Mouse (Mus musculus) Muller cell, postnatal 12 days (primary cell): ENCODE data around the gene Eef1akmt1.

ENCODE experiments used
- DNase-seq: peaks from one replicate; pipeline ENCODE4 v3.0.0-alpha.2; 2015; ENCODE audit errors: inconsistent ontology term

Eef1akmt1 gene

DNA sequence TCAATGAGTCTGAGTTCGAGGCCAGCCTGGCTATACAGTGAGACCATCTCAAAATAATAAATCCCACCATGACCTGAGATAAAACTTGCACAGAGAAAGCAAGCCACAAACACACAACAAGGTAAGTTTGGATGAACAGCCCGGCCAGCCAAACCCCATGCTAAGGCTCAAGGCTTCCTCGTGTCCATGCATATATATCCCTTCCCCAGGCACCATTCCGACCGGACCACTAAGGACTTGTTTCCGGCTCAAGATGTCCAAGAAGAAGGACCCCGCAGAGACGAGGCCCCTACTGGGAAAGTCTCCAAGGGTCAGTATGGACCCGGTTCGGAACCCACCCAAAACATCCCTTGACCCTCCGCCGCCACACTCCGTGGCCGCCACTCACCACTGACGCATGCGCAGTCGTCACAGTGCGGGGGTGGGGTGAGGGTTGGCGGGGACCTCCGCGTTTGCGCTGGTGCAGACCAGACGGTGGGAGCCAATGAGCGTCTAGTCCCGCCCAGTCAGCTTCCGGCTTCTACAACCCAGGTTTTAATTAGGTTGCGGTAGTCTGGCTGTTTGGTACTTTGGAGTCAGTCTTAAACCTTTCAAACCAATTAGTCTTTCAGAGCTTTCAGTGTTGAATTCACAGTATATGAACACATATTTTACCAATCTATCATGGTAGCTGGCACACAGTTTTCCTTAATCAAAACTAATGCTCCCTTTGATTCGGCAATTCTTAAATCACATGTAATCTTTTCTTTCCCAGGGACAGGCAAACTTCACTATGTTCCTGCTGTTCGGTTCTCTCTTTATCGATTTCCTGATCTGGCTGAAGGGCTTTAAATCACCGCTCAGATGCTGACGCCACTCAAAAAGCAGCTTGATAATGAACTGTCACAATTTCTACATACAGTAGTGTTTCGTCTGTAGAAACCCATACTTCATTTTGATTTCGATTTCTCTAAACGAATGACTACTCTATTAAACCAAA is at the start of gene Eef1akmt1:
TSS of gene Eef1akmt1 (minus strand) at position 458 of the 979 bp plus-strand sequence.
- peak; percentile 96 for DNase-seq

DNA sequence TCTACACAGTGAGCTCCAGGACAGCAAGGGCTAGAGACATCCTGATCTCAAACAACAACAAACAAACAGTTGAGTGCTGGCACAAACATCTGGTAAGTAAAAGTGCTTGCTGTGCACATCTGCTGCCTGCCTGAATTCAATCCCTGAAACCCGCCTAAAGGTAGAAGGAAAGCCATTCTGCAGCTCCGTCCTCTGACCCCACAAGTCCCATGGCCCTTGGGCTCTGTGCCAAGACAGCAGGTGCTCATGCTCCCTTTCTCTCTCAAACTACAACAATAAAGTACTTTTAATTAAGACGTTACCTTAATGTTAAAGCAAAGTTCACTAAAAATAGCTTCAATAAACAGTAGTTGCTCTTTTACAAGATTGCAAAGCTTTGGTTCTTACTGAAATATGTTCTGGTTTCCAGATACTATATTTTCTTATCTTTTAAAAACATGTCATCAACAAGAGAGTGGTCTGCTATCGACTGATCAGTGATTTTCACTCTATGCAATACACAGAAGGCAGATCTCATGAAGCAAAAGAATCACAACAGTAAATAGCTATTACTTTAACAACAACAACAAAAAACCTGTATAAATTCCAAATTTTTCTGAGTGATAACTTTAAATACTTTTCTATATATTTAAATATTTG is 49.3 kb upstream of the Eef1akmt1 start:
- no peak for DNase-seq

DNA sequence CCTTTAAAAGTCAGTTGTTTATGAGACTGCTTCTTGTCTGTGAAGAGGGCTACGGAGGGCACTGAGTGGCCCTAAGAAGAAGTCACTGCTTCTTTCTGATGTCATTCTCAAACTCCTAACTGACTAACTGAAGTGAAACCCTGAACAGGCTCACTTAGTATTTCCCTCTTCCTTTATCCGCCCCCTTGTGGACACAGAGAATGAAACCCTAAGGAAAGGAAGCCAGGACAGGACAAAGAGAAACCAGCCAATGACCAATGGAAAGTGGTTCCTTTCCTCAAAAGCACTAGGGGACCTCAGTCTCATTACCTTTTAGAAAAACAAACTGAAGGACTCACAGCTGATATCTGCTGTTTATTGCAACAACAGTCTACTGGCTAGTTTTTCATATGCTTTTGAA is 48.1 kb upstream of the Eef1akmt1 start:
- peak; percentile 72 for DNase-seq

DNA sequence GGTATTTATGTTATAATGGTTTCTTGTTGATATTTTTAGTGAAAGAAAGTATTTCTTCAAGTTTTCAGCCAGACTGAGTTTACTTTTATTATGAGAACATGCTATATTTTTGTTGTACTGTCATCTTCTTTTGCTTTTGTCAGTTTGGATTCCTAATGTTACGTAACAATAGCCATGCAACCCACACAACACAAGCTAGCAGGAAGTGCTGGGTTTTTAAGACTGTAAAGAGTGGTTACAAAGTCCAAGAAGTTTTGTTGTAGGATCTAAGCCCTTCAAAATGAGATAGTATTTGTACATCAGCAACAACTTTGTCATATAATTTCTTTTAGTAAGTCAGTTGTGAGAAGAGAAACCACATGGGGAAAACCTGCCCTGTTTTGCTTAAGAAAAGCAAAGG is 46.3 kb upstream of the Eef1akmt1 start:
- no peak for DNase-seq

DNA sequence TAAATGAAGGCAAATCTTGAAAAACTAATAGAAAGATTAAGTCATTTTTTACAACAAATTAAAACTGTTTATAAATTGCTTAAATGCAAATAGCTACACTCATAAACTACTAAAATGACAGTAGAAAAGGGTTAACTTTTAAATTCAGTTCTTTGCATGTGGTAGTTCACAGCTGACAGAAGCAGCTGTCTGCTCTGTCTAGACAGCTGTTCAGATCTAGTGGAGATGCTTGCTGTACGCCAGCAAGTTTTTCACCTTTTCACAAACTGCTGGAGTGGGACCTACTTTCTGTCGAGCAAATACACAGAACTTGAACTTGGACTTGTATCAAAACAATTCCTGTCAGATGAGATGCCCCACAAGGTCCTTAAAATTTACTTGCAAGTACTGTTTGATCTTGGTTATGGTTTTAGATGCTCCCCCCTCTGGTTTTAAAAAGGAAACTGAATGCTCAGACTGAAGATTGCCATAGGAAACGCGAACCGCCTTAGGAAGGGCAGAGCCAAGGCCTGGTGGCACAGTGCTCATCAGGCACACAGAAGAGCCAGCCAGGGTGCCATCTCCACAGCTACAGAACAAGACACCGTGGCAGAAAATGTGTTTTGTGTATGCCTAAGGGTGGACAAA is 45.0 kb upstream of the Eef1akmt1 start:
- no peak for DNase-seq

DNA sequence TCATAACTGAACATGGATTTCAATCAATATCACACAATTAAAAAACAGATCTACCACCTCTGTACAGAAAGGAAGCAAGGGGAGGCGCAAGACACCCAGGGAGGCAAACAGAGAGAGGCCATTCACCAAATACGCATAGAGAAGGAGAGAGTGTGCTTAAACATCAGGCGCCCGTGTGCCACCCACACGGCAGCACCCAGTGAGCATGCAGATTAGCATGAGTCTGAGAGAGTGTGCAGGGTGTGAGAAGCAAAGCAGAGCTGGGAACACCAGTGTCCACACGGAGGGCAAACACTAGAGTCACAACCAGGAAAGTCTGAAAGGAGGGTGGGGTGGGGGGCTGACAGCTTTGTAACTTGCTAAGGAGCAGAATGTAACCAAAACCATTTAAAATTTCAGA is 44.4 kb upstream of the Eef1akmt1 start:
- DNase-seq, result no peak

DNA sequence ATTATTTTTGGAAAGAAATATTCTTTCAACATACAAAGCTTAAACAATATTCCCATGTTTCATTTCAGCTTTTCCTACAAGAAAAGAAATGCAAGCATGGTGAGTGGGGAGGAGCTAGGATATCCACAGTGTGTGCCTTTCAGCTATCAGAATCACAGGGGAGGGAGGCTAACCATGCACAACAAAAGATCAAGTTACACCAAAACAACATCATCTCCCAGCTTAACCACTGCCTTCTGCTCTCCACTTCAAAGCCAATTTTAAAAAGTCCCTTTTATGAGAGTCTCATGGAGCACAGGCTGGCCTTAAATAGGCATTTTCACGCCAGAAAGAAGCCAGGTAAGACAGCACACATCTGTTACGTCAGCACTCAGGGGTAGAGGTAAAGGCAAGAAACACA is 39.6 kb upstream of the Eef1akmt1 start:
- no peak for DNase-seq

DNA sequence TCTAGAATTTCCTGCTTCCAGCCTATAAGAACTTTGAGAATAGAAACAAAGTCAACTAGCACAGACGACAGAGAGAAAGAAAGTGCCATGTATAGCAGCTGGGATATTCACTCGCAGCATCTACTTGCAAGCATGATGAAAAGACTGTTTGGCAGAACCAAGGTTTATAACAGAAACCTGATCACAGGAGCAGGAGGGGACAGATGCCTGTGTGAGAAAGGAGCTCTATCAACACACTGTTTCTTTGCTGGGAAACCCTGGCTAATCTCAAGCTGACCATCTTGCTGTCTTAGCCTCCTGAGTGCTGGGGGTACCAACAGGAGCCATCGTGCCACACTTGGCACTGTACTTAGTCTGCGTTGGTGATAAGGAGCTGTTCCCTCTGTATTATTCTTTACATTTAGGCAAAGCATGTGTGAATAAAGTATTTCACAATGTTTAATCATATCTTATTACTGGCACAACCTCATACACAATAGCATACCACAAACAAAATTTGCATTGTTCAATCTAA is 38.5 kb upstream of the Eef1akmt1 start:
- no peak for DNase-seq

DNA sequence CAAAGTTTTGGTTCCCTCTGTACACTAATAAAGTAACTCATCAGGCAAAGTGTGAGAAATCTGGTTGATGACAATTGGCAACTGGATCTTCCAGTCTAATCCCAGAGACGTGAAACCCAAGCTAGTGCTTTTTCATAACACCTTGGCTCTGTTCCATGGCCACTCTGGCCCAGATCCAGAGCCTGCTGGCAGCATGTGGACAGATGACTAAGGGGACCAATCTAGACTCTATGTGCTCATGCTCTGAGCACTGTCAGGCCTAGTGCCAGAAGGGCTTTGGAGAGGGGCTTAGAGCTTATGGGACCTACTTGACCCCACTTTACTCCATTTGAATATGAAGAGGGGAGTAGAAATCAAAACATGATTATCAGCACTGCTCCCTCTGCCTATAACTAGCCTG is 36.1 kb upstream of the Eef1akmt1 start:
- DNase-seq, result peak; percentile 90

DNA sequence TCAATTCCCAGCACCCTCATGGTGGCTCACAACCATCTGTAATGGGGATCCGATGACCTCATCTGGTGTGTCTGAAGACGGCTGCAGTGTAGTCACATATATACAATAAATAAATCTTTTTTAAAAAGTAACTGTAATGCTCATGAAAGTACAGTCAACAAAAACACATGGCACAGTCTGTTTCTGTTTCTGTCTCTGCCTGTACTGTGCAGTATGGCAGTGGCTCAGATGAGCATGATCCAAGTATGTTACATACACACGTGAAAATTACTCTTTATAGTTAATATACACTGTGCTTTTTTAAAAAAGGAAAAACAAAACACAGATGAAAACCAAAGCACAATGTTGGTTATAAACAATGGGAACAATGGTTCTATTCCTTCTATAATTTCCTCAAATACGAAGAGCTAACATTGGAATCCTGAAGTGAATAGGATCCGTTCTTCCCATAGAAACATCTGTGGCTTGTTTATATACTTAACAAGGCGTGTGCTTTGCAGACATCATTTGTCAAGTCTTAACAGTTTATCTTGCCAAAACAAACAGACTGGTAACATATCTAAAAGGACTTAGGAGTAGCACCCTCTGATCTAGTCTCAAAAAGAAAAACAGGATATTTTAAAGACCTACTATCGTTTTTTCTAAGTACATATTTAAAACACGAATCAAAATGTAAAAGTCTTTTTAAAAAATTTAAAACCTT is 35.4 kb upstream of the Eef1akmt1 start:
- DNase-seq, result no peak

DNA sequence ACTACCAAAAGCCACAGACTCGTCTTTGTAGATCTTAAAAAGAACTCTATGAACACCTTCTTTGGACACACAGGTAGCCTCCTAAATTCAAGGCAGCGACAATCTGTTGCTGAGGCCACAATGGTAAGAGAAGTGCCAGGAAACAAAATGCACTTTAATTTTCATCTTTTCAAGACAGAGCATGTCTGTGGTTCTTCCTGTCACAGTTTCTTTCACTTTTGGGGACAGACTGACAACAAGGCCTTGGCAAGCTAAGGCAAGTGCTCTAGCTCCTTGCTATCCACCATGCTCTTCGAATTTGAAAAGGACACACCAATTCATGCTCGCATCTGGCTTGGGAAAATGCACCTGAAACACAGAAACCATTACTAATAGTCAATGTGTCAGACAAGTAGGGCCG is 21.9 kb upstream of the Eef1akmt1 start:
- no peak for DNase-seq

DNA sequence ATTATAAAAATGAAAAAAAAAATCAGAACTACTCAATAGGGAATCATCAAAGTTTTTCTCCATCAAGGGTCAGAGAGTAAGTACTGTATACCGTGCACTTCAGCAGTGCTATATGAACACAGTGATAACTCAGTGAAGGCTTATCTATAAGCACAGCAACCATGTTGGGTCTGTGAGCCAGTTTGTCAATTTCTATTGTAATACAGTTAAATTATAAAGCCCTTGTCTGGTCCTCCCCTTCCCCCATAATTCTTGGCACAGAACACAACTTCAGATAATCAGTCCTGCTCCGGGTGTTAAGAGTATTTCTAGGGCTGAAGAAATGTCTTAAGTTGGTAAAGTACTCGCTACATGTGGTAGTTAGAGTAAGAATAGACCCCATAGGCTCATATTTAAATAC is 20.4 kb upstream of the Eef1akmt1 start:
- no peak for DNase-seq

DNA sequence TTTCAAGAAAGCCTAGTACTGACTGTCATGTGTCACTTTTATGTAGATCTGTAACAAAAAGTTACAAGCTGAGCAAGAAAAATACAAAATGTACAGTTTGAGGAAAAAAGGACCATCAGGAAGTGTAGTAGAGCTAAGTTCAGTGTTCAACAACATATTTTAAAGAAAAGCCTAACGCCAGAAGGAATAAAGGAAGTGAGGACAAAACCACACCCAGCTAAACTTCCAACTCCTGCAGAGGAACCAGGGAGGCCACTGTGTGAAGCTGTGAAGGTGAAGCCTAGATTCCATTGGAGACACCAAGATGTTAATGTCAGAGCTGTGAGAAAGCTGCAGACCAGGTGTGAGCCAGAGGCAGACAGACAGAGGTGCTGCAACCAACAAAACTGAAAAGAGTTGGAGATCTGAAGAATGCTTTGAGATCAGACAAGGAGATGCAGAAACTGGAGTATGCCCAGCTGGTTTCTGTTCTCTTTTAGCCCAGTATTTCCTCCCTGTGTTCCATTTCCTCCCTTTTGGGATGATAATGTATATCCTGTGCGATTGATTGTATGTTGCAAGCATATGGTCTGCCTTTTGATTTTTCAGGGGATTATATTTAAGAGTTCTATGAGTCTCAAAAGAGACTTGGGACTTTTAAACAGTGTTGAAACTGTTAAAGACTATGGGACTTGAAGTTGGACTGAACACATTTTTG is 5.1 kb upstream of the Eef1akmt1 start:
- no peak for DNase-seq

DNA sequence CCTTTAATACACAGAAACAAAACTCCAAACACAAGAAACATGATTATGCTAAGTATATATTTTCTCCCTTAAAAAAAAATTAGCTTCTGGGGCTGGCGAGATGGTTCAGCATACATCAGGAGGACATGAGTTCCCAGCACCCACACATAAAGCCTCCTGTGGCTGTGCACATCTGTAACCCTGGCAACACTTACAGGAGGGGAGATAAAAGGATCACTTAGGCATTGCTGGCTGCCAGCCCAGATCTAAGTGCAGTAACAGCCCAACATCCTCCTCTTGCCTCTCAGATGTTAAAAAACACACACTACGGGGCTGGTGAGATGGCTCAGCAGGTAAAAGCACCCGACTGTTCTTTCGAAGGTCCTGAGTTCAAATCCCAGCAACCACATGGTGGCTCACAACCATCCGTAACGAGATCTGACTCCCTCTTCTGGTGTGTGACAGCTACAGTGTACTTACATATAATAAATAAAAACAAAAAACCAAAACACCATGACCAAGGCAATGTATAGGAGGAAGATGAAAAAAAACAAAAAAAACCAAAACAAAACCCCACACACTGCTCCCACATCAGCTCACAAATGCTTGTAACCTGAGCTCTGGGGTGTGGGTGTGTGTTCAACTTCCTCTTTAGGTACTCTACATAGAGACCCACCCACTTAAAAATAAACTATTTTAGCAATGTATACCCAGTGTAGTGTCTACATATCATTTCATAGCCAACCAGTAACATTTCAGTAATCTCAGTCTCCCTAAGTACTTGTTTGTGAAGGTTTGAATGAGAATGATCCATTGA is 3.6 kb upstream of the Eef1akmt1 start:
- no peak for DNase-seq

DNA sequence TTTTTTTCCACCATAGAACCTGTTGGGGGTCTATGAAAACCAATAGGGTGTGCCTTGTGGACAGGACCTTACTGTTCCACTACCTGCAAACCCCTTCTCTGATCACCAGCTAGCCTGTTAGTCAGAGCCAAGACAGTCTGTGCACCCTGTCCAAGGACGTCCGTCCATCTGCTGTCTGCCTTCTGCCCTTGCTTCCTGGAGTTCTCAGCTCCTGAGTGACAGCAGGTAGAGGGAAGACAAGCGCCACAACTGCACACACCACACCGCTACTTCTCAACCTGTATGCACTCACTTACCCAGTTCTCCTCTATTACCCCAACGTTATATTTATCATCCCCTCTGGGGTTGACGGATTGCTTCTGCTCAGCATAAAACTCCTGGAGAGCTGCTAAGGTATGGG is 5.8 kb downstream of the Eef1akmt1 start:
- DNase-seq, result no peak

DNA sequence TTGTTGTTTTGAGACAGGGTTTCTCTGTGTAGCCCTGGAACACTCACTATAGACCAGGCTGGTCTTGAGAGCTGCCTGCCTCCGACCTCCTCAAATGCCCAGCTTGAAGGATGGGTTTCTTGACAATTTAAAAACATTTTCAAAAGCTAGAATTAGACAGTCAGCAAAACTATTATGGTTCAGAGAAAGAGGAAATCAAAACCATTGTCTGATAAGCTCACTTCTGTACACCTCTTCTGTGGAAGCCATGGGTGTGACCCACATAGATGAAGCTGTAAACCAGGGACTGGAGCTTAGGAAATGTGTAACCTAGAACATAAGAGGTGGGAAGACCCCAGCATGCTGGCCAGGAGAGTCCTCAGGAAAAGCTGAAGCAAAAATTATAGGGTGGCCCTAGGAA is 14.5 kb downstream of the Eef1akmt1 start:
- DNase-seq, result no peak

DNA sequence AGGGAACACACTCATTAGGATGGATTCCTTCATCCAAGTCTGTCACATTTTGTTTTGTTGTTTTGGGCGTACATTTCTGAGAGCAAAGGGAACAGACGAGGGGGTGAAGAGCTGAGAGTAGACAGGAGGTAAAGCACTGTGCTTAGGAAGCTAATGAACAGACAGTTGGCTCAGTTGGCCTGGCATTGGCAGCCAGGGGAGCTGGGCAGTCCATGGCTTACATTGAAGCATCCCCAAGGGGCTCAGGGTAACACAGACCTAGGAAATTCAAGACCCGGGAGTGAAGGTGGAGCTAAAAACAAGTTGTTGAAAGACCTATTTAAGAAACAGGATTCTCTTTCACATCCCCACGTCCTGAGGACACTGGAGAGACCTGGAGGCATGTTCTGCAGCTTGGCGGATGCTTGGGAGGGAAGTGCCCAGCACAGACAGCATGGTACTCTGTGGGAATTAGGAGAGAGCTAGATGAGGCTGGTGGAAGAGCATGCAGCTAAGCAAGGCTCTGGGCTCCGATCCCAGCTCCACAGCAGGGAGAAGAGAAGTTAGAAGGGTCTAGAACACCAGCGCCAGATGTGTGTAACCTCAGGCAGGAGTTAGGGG is 15.8 kb downstream of the Eef1akmt1 start:
- no peak for DNase-seq

DNA sequence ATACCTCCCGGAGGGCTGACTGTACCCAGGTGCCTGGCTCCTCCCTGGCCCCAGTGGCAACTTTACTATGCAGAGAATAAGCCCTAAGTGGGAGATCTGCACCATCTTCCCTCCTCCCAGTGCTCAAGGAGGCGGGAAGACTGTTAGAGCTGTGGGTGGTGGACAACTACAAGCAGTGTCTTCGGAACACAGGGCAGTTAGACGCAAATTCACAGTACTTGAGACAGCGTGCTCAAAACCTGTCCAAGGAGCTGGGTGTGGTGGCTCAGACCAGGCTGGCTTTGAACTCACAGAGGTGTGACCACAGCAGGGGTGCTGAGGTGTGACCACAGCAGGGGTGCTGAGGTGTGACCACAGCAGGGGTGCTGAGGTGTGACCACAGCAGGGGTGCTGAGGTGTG is 17.0 kb downstream of the Eef1akmt1 start:
- no peak for DNase-seq

DNA sequence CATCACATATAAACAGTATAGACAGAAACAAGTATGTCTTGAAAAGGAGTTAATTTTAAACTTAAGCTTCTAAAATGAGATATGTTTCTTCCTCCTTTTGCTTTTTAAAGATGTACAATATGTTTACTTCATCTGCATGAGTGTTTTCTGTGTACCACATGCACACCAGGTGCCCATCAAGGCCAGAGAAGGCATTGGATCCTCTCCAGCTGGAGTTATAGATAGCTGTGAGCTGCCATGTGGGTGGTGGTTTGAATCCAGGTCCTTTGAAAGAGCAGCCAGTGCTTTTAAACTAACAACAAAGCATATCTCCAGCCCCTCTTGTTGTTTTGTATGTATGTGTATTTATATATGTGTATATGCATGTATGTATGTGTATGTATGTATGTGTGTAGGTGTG is 18.5 kb downstream of the Eef1akmt1 start:
- no peak for DNase-seq

DNA sequence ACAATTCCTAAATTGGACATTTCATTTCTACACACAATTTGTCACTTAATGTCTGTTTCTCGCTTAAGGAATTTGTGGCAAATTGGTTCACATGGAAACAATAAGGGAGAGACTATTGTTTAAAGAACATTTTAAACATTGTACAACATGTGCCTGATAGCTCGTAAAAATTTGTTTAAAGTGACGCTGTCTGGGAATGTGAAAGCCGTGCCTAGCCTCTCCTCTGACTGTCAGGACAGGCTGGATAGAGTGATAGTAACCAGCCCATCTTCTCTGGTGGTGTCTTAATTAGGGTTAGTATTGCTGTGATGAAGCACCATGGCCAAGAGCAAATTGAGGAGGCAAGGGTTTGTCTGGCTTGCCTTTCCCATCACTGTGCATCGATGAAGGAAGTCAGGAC is 24.4 kb downstream of the Eef1akmt1 start:
- no peak for DNase-seq
